Mouse (Mus musculus) lung, embryonic 14.5 days (tissue): ENCODE results near the gene Usp54. TPM values are rescaled to one million over a fixed set of nuclear protein-coding genes. Genes with fewer than 3 reads are reported as not detected.
"Not testable (repeated sequence)": the region's sequence is repeated elsewhere in the genome, so short reads cannot be mapped to it uniquely, and the experiment has no call there.

Source experiments
- ATAC-seq: fragments of 200-750 bp; cut with Nextera tagmentation; 2 replicates; pipeline ENCODE4 v1.8.0; 2017; ENCODE audit warnings: mild to moderate bottlenecking, moderate TSS enrichment, moderate library complexity; ENCODE audit not compliant: insufficient read depth
- DNase-seq: peaks from one replicate; pipeline ENCODE4 v3.0.0-alpha.2; 2015
- H3K27ac ChIP-seq: fragments of 300-500 bp; sonication (generic); 2 replicates; pipeline ENCODE4 v1.5.1; 2014; ENCODE audit warnings: low read depth, mild to moderate bottlenecking, moderate library complexity
- H3K27me3 ChIP-seq: fragments of 300-500 bp; sonication (generic); 2 replicates; pipeline ENCODE4 v1.6.1; 2014; ENCODE audit warnings: low read length, control low read depth; ENCODE audit not compliant: insufficient read depth
- H3K36me3 ChIP-seq: fragments of 300-500 bp; sonication (generic); 2 replicates; pipeline ENCODE4 v1.6.1; 2014; ENCODE audit warnings: control low read depth; ENCODE audit not compliant: insufficient read depth
- H3K4me1 ChIP-seq: fragments of 300-500 bp; sonication (generic); 2 replicates; pipeline ENCODE4 v1.6.1; 2014; ENCODE audit warnings: antibody characterized with exemption, control low read depth; ENCODE audit not compliant: insufficient read depth
- H3K4me2 ChIP-seq: fragments of 300-500 bp; sonication (generic); 2 replicates; pipeline ENCODE4 v1.6.1; 2014; ENCODE audit warnings: mild to moderate bottlenecking
- H3K4me3 ChIP-seq: fragments of 300-500 bp; sonication (generic); 2 replicates; pipeline ENCODE4 v1.5.1; 2014; ENCODE audit warnings: low read depth, low read length
- H3K9ac ChIP-seq: fragments of 300-500 bp; sonication (generic); 2 replicates; pipeline ENCODE4 v1.6.1; 2014
- H3K9me3 ChIP-seq: fragments of 300-500 bp; sonication (generic); 2 replicates; pipeline ENCODE4 v1.6.1; 2016; ENCODE audit warnings: low read depth, low read length, control low read depth
- CTCF ChIP-seq: IDR thresholded peaks from 2 replicates; pipeline ENCODE4 v1.5.1; 2016; ENCODE audit warnings: antibody characterized with exemption, low read depth
- WGBS: fragments of 180-500 bp; shearing (Covaris S2); extraction: QIAGEN DNeasy Blood & Tissue Kit; methylation state at CpG from one replicate; pipeline ENCODE4 v1.1.7; 2014; 5-methylcytosine and 5-hydroxymethylcytosine counted together
- polyA plus RNA-seq: library from polyadenylated mRNA; unstranded; fragments of >200 nt; fragmentation: Nextera tagmentation; extraction: Ambion mirVana; gene quantifications from 2 replicates; pipeline ENCODE4 v1.2.1, GENCODE M21; 2014

Usp54 gene
- polyA plus RNA-seq, 1 experiment from 2014 or later = 10.0 TPM

- Histone ChIP-seq H3K4me2 (no peak overlapping the region), H3K4me3 (no peak overlapping the region), H3K9me3 (no peaks in the 10 kb centered on the region), H3K9ac (no peak overlapping the region), H3K27ac (no peak overlapping the region), H3K36me3 (peaks cover 21% of the 10 kb centered on the region; the same call in 1 of the 2 replicates), H3K4me1 (no peaks in the 10 kb centered on the region), H3K27me3 (no peaks in the 10 kb centered on the region)
- no peak for TF ChIP-seq CTCF
- ATAC-seq (no peak), DNase-seq (no peak)
- 71% methylated on average over 5 of the region's 5 CpGs for WGBS
These were observed 53.4 kb downstream of the Usp54 start for GRCm38 (mm10) chr14:20587458-20587857.

DNA sequence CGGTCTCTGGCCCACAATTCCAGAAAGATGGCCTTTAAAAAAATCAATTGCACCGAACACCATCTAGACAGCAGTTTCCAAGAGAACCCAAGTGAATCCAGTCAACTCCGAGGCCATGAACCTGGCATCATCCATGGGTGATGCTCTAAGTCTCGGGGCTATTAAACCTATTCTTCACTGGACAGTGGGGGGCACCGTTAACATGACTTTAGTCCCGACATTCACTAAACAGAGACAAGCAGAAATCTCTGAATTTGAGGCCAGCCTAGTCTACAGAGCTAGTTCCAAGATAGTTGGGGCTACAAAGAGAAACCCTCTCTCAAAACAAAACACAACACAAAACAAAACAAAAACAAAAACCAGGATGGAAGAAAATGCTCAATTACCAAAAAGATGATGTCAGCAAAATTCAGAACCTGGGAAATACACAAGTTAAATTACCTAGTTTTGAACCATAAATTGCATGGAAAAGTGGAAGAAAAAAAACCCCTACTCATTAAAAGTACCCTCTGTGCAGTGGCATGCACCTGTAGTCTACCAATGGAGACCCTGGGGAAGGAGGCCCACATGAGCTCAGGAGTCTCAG, 61.9 kb downstream of the Usp54 start:
- 0 out of 2 replicates have a peak, but pooled peaks have one; percentile 11 for TF ChIP-seq CTCF
- Histone ChIP-seq H3K36me3 (peaks cover 36% of the 10 kb centered on the region; the same call in 1 of the 2 replicates), H3K9ac (no peak overlapping the region), H3K9me3 (no peaks in the 10 kb centered on the region), H3K4me3 (no peak overlapping the region), H3K27ac (no peak overlapping the region), H3K27me3 (no peaks in the 10 kb centered on the region), H3K4me2 (no peak overlapping the region), H3K4me1 (no peaks in the 10 kb centered on the region)
- WGBS = 76% methylated on average over 6 of the region's 6 CpGs
- DNase-seq (peak; percentile 6), ATAC-seq (no peak)

- Histone ChIP-seq H3K9ac (no peak overlapping the region), H3K4me2 (no peak overlapping the region), H3K4me1 (no peaks in the 10 kb centered on the region), H3K9me3 (no peaks in the 10 kb centered on the region), H3K27me3 (no peaks in the 10 kb centered on the region), H3K4me3 (no peak overlapping the region), H3K36me3 (peaks cover 32% of the 10 kb centered on the region; the same call in 1 of the 2 replicates), H3K27ac (no peak overlapping the region)
- ATAC-seq (no peak), DNase-seq (peak; percentile 86)
- WGBS = 50% methylated on average over 7 of the region's 7 CpGs
- peak; percentile 72 for TF ChIP-seq CTCF
These were observed 64.7 kb downstream of the Usp54 start for GRCm38 (mm10) chr14:20576179-20576578.

DNA sequence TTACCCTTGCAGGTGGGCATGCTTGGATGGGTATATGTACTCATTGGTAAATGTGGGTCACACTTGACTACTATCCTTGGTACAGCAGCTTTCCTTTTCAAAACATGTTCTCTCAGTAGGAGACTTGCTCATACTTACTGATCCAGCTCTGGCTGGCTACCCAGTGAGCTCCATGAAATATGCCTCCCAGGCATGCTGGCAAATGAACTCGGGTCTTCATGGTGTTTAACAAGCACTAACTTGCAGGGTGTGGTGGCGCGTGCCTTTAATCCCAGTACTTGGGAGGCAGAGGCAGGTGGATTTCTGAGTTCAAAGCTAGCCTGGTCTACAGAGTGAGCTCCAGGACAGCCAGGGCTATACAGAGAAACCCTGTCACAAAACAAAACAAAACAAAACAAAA, 67.7 kb downstream of the Usp54 start:
- H3K36me3 ChIP-seq = peaks cover 42% of the 10 kb centered on the region
- H3K4me2 ChIP-seq, H3K27me3 ChIP-seq: not testable (repeated sequence)

GRCm38 (mm10) chr14:20565256-20566021, 75.4 kb downstream of the Usp54 start:
- Histone ChIP-seq H3K9me3 (no peaks in the 10 kb centered on the region), H3K27ac (peak overlapping the region; percentile 69), H3K4me3 (no peak overlapping the region), H3K36me3 (peaks cover 45% of the 10 kb centered on the region), H3K9ac (no peak overlapping the region), H3K27me3 (no peaks in the 10 kb centered on the region), H3K4me2 (no peak overlapping the region), H3K4me1 (no peaks in the 10 kb centered on the region)
- no peak for TF ChIP-seq CTCF
- ATAC-seq (no peak), DNase-seq (peak; percentile 46)
- 56% methylated on average over 9 of the region's 9 CpGs for WGBS

More for the DNA sequence above, 67.7 kb downstream of the Usp54 start:
- H3K4me1 ChIP-seq, H3K9ac ChIP-seq, H3K9me3 ChIP-seq, H3K4me3 ChIP-seq, DNase-seq, ATAC-seq, H3K27ac ChIP-seq: not testable (repeated sequence)
- 87% methylated on average over 3 of the region's 3 CpGs for WGBS

GRCm38 (mm10) chr14:20564692-20565091, 76.2 kb downstream of the Usp54 start:
- no peak overlapping the region for H3K9ac ChIP-seq
- peak; percentile 25 for DNase-seq
- H3K4me1 ChIP-seq = no peaks in the 10 kb centered on the region
- no peak for ATAC-seq
- H3K27me3 ChIP-seq = no peaks in the 10 kb centered on the region
- no peak overlapping the region for H3K4me2 ChIP-seq
- peaks cover 42% of the 10 kb centered on the region for H3K36me3 ChIP-seq
- TF ChIP-seq CTCF = peak; percentile 40; the same call in 1 of the 2 replicates
- WGBS = 63% methylated on average over 12 of the region's 12 CpGs
- H3K4me3 ChIP-seq = no peak overlapping the region
- peak overlapping the region; percentile 69 for H3K27ac ChIP-seq
- no peaks in the 10 kb centered on the region for H3K9me3 ChIP-seq

- H3K27ac ChIP-seq = no peak overlapping the region
- 88% methylated on average over 5 of the region's 5 CpGs for WGBS
- H3K36me3 ChIP-seq = peaks cover 35% of the 10 kb centered on the region
- no peaks in the 10 kb centered on the region for H3K4me1 ChIP-seq
- no peak overlapping the region for H3K4me2 ChIP-seq
- DNase-seq (no peak), ATAC-seq (no peak)
- no peak for TF ChIP-seq CTCF
- H3K9ac ChIP-seq = no peak overlapping the region
- H3K27me3 ChIP-seq = no peaks in the 10 kb centered on the region
- H3K4me3 ChIP-seq = no peak overlapping the region
- no peaks in the 10 kb centered on the region for H3K9me3 ChIP-seq
These were observed 79.0 kb downstream of the Usp54 start for GRCm38 (mm10) chr14:20561897-20562296.
